Mouse (Mus musculus): ENCODE measurements at regions not wholly inside any gene's neighbourhood (a gene's known extent, or its start where the extent isn't known, plus 50 kb on each side); places are given as distances from the start of the nearest gene placed in this dataset.

- TF ChIP-seq CTCF (IDR thresholded peaks at IDR 0.05; ENCODE audit: control insufficient read depth, insufficient read depth, low read length) (peak; percentile 65), POLR2A (IDR thresholded peaks at IDR 0.05; ENCODE audit: borderline replicate concordance, control insufficient read depth, low read depth, low read length) (no peak)
- WGBS, result 24% methylated on average over 20 of the region's 20 CpGs
- Histone ChIP-seq H3K27ac (ENCODE audit: control insufficient read depth, insufficient read depth, low read depth, low read length, poor library complexity) (no peak overlapping the region), H3K4me3 (replicated peaks; ENCODE audit: control insufficient read depth, low read depth, low read length) (peak overlapping the region; percentile 62), H3K4me1 (ENCODE audit: control insufficient read depth, insufficient read depth, low read length) (no peaks in the 10 kb centered on the region)
Measured at GRCm38 (mm10) chr3:121104571-121105407, 66.7 kb downstream of the Rwdd3 start.

- H3K4me3 ChIP-seq (replicated peaks; ENCODE audit: control insufficient read depth, low read depth, low read length), result no peak overlapping the region
- no peak for TF ChIP-seq CTCF (IDR thresholded peaks at IDR 0.05; ENCODE audit: control insufficient read depth, insufficient read depth, low read length)
- no peak for TF ChIP-seq POLR2A (IDR thresholded peaks at IDR 0.05; ENCODE audit: borderline replicate concordance, control insufficient read depth, low read depth, low read length)
- no peak overlapping the region for H3K27ac ChIP-seq (ENCODE audit: control insufficient read depth, insufficient read depth, low read depth, low read length, poor library complexity)
- H3K4me1 ChIP-seq (ENCODE audit: control insufficient read depth, insufficient read depth, low read length), result no peaks in the 10 kb centered on the region
- 86% methylated on average over 11 of the region's 11 CpGs for WGBS
Measured at GRCm38 (mm10) chr3:121102871-121103270, 68.6 kb downstream of the Rwdd3 start.

- WGBS, result 70% methylated on average over 1 of the region's 1 CpGs
- no peaks in the 10 kb centered on the region for H3K4me1 ChIP-seq (ENCODE audit: control insufficient read depth, insufficient read depth, low read length)
- H3K4me3 ChIP-seq (replicated peaks; ENCODE audit: control insufficient read depth, low read depth, low read length), result no peak overlapping the region
- H3K27ac ChIP-seq (ENCODE audit: control insufficient read depth, insufficient read depth, low read depth, low read length, poor library complexity), result no peak overlapping the region
- TF ChIP-seq POLR2A (IDR thresholded peaks at IDR 0.05; ENCODE audit: borderline replicate concordance, control insufficient read depth, low read depth, low read length), result no peak
- no peak for TF ChIP-seq CTCF (IDR thresholded peaks at IDR 0.05; ENCODE audit: control insufficient read depth, insufficient read depth, low read length)
Measured at GRCm38 (mm10) chr3:121102120-121102519, 69.4 kb downstream of the Rwdd3 start.

- Histone ChIP-seq H3K27ac (ENCODE audit: control insufficient read depth, insufficient read depth, low read depth, low read length, poor library complexity) (no peak overlapping the region), H3K4me1 (ENCODE audit: control insufficient read depth, insufficient read depth, low read length) (no peaks in the 10 kb centered on the region), H3K4me3 (replicated peaks; ENCODE audit: control insufficient read depth, low read depth, low read length) (no peak overlapping the region)
- 77% methylated on average over 8 of the region's 8 CpGs for WGBS
- TF ChIP-seq POLR2A (IDR thresholded peaks at IDR 0.05; ENCODE audit: borderline replicate concordance, control insufficient read depth, low read depth, low read length) (no peak), CTCF (IDR thresholded peaks at IDR 0.05; ENCODE audit: control insufficient read depth, insufficient read depth, low read length) (no peak)
Measured at GRCm38 (mm10) chr3:121100211-121100860, 71.2 kb downstream of the Rwdd3 start.

- WGBS, result 31% methylated on average over 6 of the region's 6 CpGs
- TF ChIP-seq CTCF (IDR thresholded peaks at IDR 0.05; ENCODE audit: control insufficient read depth, insufficient read depth, low read length) (no peak), POLR2A (IDR thresholded peaks at IDR 0.05; ENCODE audit: borderline replicate concordance, control insufficient read depth, low read depth, low read length) (no peak)
- Histone ChIP-seq H3K27ac (ENCODE audit: control insufficient read depth, insufficient read depth, low read depth, low read length, poor library complexity) (no peak overlapping the region), H3K4me3 (replicated peaks; ENCODE audit: control insufficient read depth, low read depth, low read length) (no peak overlapping the region), H3K4me1 (ENCODE audit: control insufficient read depth, insufficient read depth, low read length) (no peaks in the 10 kb centered on the region)
Measured at GRCm38 (mm10) chr3:121093509-121093908, 78.0 kb downstream of the Rwdd3 start.

- H3K4me1 ChIP-seq (ENCODE audit: control insufficient read depth, insufficient read depth, low read length), result no peaks in the 10 kb centered on the region
- H3K27ac ChIP-seq (ENCODE audit: control insufficient read depth, insufficient read depth, low read depth, low read length, poor library complexity), result no peak overlapping the region
- TF ChIP-seq CTCF (IDR thresholded peaks at IDR 0.05; ENCODE audit: control insufficient read depth, insufficient read depth, low read length) (no peak), POLR2A (IDR thresholded peaks at IDR 0.05; ENCODE audit: borderline replicate concordance, control insufficient read depth, low read depth, low read length) (no peak)
- whole genome bisulfite sequencing, result 82% methylated on average over 5 of the region's 5 CpGs
- no peak overlapping the region for H3K4me3 ChIP-seq (replicated peaks; ENCODE audit: control insufficient read depth, low read depth, low read length)
Measured at GRCm38 (mm10) chr3:121088724-121089123, 82.8 kb downstream of the Rwdd3 start.

GRCm38 (mm10) chr3:121068676-121069075 is 102.8 kb downstream of the Rwdd3 start:
- Histone ChIP-seq H3K27ac (ENCODE audit: control insufficient read depth, insufficient read depth, low read depth, low read length, poor library complexity) (no peak overlapping the region), H3K4me1 (ENCODE audit: control insufficient read depth, insufficient read depth, low read length) (no peaks in the 10 kb centered on the region), H3K4me3 (replicated peaks; ENCODE audit: control insufficient read depth, low read depth, low read length) (no peak overlapping the region)
- no peak for TF ChIP-seq CTCF (IDR thresholded peaks at IDR 0.05; ENCODE audit: control insufficient read depth, insufficient read depth, low read length)
- no peak for TF ChIP-seq POLR2A (IDR thresholded peaks at IDR 0.05; ENCODE audit: borderline replicate concordance, control insufficient read depth, low read depth, low read length)
- 65% methylated on average over 5 of the region's 5 CpGs for WGBS

- Histone ChIP-seq H3K27ac (ENCODE audit: control insufficient read depth, insufficient read depth, low read depth, low read length, poor library complexity) (no peak overlapping the region), H3K4me3 (replicated peaks; ENCODE audit: control insufficient read depth, low read depth, low read length) (no peak overlapping the region), H3K4me1 (ENCODE audit: control insufficient read depth, insufficient read depth, low read length) (no peaks in the 10 kb centered on the region)
- no peak for TF ChIP-seq CTCF (IDR thresholded peaks at IDR 0.05; ENCODE audit: control insufficient read depth, insufficient read depth, low read length)
- no peak for TF ChIP-seq POLR2A (IDR thresholded peaks at IDR 0.05; ENCODE audit: borderline replicate concordance, control insufficient read depth, low read depth, low read length)
- 75% methylated on average over 9 of the region's 9 CpGs for WGBS
Measured at GRCm38 (mm10) chr3:121035904-121036549, 135.5 kb downstream of the Rwdd3 start.
